Mouse (Mus musculus) megakaryocyte, adult 5-6 weeks (primary cell): ENCODE results near the gene Kdm7a. TPM values are rescaled to one million over a fixed set of nuclear protein-coding genes. Genes with fewer than 3 reads are reported as not detected.

Experiments
- ATAC-seq: 2 replicates; pipeline ENCODE4 v1.8.0; 2016; ENCODE audit warnings: mild to moderate bottlenecking, inconsistent platforms; ENCODE audit not compliant: poor library complexity, severe bottlenecking
- total RNA-seq, 2 experiments: library from RNA; stranded (forward) in 1 of 2; stranded (reverse) in 1 of 2; fragments of 153-499, 151-499 nt in 1 of 2; fragments of 221-1000, 200-1000 nt in 1 of 2; gene quantifications; 2 replicates each; pipeline versions ENCODE4 v1.2.3 to v1.2.4; 2015 to 2017

Kdm7a gene
- total RNA-seq, 2 experiments from 2014 or later: 80.4 to 86.5 TPM

DNA sequence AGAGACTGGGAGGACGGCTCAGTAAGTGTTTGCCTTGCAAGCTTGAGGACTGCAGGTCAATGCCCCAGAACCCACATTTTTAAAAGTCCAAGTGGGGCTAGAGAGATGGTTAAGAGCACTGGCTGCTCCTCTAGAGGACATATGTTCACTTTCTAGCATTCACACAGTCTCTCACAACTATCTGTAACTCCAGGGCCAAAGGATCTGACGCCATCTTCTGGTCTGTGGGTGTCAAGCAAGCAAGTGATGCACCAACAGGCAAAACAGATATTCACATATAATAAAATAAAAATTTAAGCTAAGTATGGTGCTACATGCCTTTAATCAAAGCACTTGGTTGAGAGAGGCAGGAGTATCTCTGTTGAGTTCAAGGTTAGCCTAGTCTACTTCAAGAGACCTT is 99.8 kb downstream of the Kdm7a start:
- ATAC-seq: no peak

DNA sequence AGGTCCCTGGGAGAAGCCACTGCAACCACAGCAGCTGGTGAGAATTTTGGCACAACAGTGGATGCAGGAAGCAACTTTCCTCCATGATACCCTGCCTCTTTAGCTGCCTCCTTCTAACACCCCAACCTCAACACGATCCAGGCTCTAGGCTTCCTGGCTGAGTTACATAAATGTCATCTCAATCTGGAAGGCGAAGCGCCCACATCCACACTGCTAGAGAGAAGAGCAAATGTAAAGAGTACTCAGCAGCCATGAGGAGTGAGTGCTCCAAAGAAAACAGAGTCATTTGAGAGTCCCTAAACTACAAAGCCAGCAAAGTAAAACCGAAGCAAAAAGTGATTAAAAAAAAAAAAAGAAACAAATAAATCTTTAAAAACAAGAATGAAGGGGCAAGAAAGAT is 102.0 kb downstream of the Kdm7a start:
- ATAC-seq: no peak

Other genes with a start within 250 kb of the Kdm7a start
- gene Parp12, start 88.4 kb downstream of the Kdm7a start, total RNA-seq (2015): 17.2 and 18.4 TPM in 2 replicates
- 20.2 and 21.1 TPM in 2 replicates for gene Parp12, start 88.4 kb downstream of the Kdm7a start, total RNA-seq (2017)
- gene Slc37a3, start 170.9 kb upstream of the Kdm7a start, total RNA-seq (2015): 3.7 and 5.5 TPM in 2 replicates
- 6.0 and 27.4 TPM in 2 replicates for gene Slc37a3, start 170.9 kb upstream of the Kdm7a start, total RNA-seq (2017)
- gene Rab19, start 174.4 kb upstream of the Kdm7a start, total RNA-seq (2015): 4.2 and 4.6 TPM in 2 replicates
- 7.0 and 7.6 TPM in 2 replicates for gene Rab19, start 174.4 kb upstream of the Kdm7a start, total RNA-seq (2017)
- 108 and 111 TPM in 2 replicates for gene Mkrn1, start 213.7 kb upstream of the Kdm7a start, total RNA-seq (2015)
- 75.5 and 82.8 TPM in 2 replicates for gene Mkrn1, start 213.7 kb upstream of the Kdm7a start, total RNA-seq (2017)